Mouse (Mus musculus) midbrain, postnatal 0 days (tissue): ENCODE data around the gene Cmtm2b. TPM values are rescaled to one million over a fixed set of nuclear protein-coding genes. Genes with fewer than 3 reads are reported as not detected.
A peak's percentile ranks its signal among the peaks of the same experiment; 100 is the strongest.
"Not testable (repeated sequence)": the region's sequence is repeated elsewhere in the genome, so short reads cannot be mapped to it uniquely, and the experiment has no call there.

Experiments
- ATAC-seq: fragments of 200-750 bp; cut with Nextera tagmentation; 2 replicates; pipeline ENCODE4 v1.8.0; 2017; ENCODE audit warnings: moderate number of reproducible peaks, mild to moderate bottlenecking, moderate TSS enrichment, moderate library complexity; ENCODE audit not compliant: low FRiP score
- DNase-seq: peaks from one replicate; pipeline ENCODE4 v3.0.0-alpha.2; 2015; ENCODE audit warnings: low spot score
- H3K27ac ChIP-seq: fragments of 300-500 bp; sonication (generic); 2 replicates; pipeline ENCODE4 v1.5.1; 2014; ENCODE audit warnings: low read depth, mild to moderate bottlenecking, low read length, mixed read lengths
- H3K27me3 ChIP-seq: fragments of 300-500 bp; sonication (generic); 2 replicates; pipeline ENCODE4 v1.6.1; 2014; ENCODE audit warnings: low read length, control low read depth, mixed read lengths; ENCODE audit not compliant: insufficient read depth
- H3K36me3 ChIP-seq: fragments of 300-500 bp; sonication (generic); 2 replicates; pipeline ENCODE4 v1.6.1; 2014; ENCODE audit warnings: low read length, control low read depth, mixed read lengths; ENCODE audit not compliant: insufficient read depth
- H3K4me1 ChIP-seq: fragments of 300-500 bp; sonication (generic); 2 replicates; pipeline ENCODE4 v1.6.1; 2014; ENCODE audit warnings: mild to moderate bottlenecking, control low read depth, antibody characterized with exemption, low read length, mixed read lengths; ENCODE audit not compliant: insufficient read depth
- H3K4me2 ChIP-seq: fragments of 300-500 bp; sonication (generic); 2 replicates; pipeline ENCODE4 v1.6.1; 2014; ENCODE audit warnings: low read depth, mild to moderate bottlenecking, low read length, mixed read lengths; ENCODE audit not compliant: poor library complexity, severe bottlenecking
- H3K4me3 ChIP-seq: fragments of 300-500 bp; sonication (generic); 2 replicates; pipeline ENCODE4 v1.5.1; 2014; ENCODE audit warnings: low read depth, mild to moderate bottlenecking, low read length, moderate library complexity
- H3K9ac ChIP-seq: fragments of 300-500 bp; sonication (generic); replicated peaks from 2 replicates; pipeline ENCODE4 v1.6.1; 2014; ENCODE audit warnings: mild to moderate bottlenecking, low read length, moderate library complexity, mixed read lengths; ENCODE audit not compliant: poor library complexity, severe bottlenecking
- H3K9me3 ChIP-seq: fragments of 300-500 bp; sonication (generic); 2 replicates; pipeline ENCODE4 v1.6.1; 2016; ENCODE audit warnings: low read length, control low read depth
- CTCF ChIP-seq: IDR thresholded peaks from 2 replicates; pipeline ENCODE4 v1.5.1; 2016; ENCODE audit warnings: antibody characterized with exemption, mild to moderate bottlenecking
- WGBS: fragments of 180-500 bp; shearing (Covaris S2); extraction: QIAGEN DNeasy Blood & Tissue Kit; methylation state at CpG from one replicate; pipeline ENCODE4 v1.1.7; 2014; 5-methylcytosine and 5-hydroxymethylcytosine counted together
- polyA plus RNA-seq: library from polyadenylated mRNA; unstranded; fragments of >200 nt; fragmentation: Nextera tagmentation; extraction: Ambion mirVana; gene quantifications from 2 replicates; pipeline ENCODE4 v1.2.1, GENCODE M21; 2015
- total RNA-seq: library from RNA; depleted of rRNA; stranded (reverse); fragments of >200 nt; gene quantifications from 2 replicates; pipeline ENCODE4 v1.2.3, GENCODE M21; 2014; rRNA removed

Gene Cmtm2b
- total RNA-seq (not detected in 2 replicates), polyA plus RNA-seq (not detected in 2 replicates)

DNA sequence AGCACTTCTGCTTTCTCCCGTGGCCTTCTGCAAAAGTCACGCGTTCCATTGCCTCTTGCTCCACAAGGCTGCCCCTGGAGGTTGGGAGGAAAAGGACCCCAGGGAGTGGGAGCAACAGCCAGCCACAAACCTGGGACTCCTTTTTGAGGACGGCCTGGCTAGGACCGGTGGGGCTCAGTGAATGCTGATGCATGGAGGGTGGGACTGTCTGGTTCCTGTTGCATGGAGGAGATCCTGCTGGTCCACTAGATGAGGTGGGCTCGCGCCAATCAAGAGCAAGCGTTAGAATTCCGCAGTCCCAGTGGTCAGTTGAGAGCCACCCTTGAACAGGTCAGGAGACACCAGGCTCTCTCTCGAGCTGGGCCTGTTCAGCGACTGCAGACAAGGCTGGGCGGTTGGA is at the start of gene Cmtm2b:
TSS of gene Cmtm2b (plus strand) at position 301 of the 400 bp plus-strand sequence.
- not testable (repeated sequence) for H3K4me3 ChIP-seq, H3K9me3 ChIP-seq, H3K4me1 ChIP-seq, H3K36me3 ChIP-seq, H3K9ac ChIP-seq, H3K4me2 ChIP-seq, DNase-seq, H3K27me3 ChIP-seq, ATAC-seq, H3K27ac ChIP-seq
- WGBS, result 92% methylated on average over 12 of the region's 12 CpGs

DNA sequence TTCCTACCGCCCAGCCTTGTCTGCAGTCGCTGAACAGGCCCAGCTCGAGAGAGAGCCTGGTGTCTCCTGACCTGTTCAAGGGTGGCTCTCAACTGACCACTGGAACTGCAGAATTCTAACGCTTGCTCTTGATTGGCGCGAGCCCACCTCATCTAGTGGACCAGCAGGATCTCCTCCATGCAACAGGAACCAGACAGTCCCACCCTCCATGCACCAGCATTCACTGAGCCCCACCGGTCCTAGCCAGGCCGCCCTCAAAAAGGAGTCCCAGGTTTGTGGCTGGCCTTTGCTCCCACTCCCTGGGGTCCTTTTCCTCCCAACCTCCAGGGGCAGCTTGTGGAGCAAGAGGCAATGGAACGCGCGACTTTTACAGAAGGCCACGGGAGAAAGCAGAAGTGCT is 28.9 kb upstream of the Cmtm2b start, which contains the start of gene Cmtm2a:
TSS of gene Cmtm2a (minus strand) at position 101 of the 400 bp plus-strand sequence.
- H3K36me3 ChIP-seq, H3K4me2 ChIP-seq, H3K4me1 ChIP-seq, H3K9ac ChIP-seq, H3K4me3 ChIP-seq, H3K9me3 ChIP-seq, DNase-seq, H3K27ac ChIP-seq, H3K27me3 ChIP-seq, ATAC-seq: not testable (repeated sequence)
- 92% methylated on average over 12 of the region's 12 CpGs for WGBS

DNA sequence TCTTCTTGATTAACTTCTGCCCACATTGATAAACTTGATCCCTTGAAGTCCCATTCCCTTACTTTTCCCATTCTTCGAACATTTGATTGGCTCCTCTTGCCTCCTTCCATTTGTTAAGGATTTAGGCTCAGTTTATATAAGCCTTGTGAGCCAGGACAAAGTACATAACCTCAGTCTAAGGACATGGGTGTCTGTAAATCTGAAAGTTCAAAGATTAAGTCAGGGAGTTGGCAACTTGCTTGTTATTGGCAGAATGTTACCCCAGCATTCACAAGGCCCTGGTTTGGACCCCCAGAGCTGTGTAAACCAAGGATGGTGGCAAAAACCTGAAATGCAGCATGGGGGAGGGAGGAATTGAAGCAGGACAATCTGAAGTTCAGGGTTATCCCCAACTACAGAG is 27.6 kb upstream of the Cmtm2b start:
- Histone ChIP-seq H3K4me2 (no peak overlapping the region), H3K27me3 (no peaks in the 10 kb centered on the region), H3K4me3 (no peak overlapping the region), H3K36me3 (no peaks in the 10 kb centered on the region), H3K9me3 (no peaks in the 10 kb centered on the region), H3K27ac (no peak overlapping the region), H3K4me1 (no peaks in the 10 kb centered on the region), H3K9ac (no peak overlapping the region)
- 81% methylated on average over 1 of the region's 1 CpGs for WGBS
- DNase-seq (no peak), ATAC-seq (no peak)
- no peak for TF ChIP-seq CTCF

DNA sequence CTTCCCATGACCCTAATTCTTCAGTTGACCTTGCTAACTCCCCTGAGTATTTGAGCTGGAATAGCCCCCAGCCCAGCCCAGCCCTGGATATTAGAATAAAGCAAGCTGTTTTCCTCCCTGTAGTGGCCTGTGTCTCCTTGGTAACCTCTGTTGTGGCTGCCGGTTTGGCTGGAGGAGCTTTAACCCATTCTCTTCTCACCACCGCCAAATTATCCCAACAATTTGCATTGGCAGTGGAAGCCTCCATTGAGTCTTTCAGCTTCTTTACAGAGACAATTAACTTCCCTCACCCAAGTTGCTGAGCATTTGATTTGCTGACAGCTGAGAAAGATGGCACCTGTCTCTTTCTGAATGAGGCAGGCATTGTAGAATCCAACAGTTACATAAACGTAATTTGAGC is 20.5 kb upstream of the Cmtm2b start:
- WGBS, result 10% methylated on average over 3 of the region's 3 CpGs
- peak; percentile 48 for DNase-seq

DNA sequence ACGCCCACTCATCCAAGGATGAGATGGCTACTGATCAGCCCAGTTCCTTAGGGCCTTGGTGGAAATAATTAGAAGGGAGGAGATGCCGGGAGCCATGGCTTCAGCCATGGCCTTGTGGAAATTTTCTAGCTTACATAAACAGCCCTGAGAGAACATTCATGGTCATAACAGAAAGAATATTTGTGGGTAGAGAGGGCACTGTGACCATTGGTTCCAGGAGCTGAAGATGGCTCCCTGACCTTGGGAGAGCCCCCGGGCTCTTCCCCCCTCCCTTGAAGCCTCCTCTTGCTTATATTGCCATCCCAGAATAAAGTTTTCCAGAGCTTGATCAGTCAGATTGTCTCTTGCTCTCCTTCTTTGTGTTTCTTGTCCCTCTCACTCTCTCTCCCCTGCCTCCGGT is 19.5 kb upstream of the Cmtm2b start:
- H3K9ac ChIP-seq, H3K4me2 ChIP-seq, H3K9me3 ChIP-seq, DNase-seq, H3K36me3 ChIP-seq, H3K4me1 ChIP-seq, H3K27ac ChIP-seq, ATAC-seq, H3K27me3 ChIP-seq, H3K4me3 ChIP-seq: not testable (repeated sequence)
- 94% methylated on average over 4 of the region's 4 CpGs for WGBS

More for the DNA sequence above, 20.5 kb upstream of the Cmtm2b start:
- not testable (repeated sequence) for H3K36me3 ChIP-seq, H3K4me1 ChIP-seq, H3K27ac ChIP-seq, H3K9me3 ChIP-seq, H3K4me2 ChIP-seq, ATAC-seq, H3K9ac ChIP-seq, H3K4me3 ChIP-seq, H3K27me3 ChIP-seq

DNA sequence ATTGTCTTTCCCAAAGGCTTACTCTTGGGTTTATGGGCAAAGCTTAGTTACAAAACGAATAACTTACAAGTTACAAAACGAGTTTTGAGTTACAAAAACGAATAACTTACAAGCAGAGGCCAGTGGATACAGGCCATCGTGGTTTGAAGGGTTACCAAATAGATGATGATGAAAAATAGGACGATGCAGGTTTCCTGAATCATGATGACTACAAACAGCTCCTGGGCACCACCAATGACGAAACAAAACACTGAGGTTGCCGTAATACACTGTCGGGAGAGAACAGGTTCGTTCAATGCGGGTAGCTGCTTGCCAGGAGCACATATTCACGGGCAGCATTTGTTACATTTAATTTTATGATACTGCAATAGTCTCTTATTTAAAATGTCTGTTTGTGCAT is 17.1 kb upstream of the Cmtm2b start:
- Histone ChIP-seq H3K4me3 (no peak overlapping the region), H3K9me3 (no peaks in the 10 kb centered on the region), H3K27me3 (no peaks in the 10 kb centered on the region), H3K9ac (no peak overlapping the region), H3K27ac (no peak overlapping the region), H3K4me2 (no peak overlapping the region), H3K36me3 (no peaks in the 10 kb centered on the region), H3K4me1 (no peaks in the 10 kb centered on the region)
- DNase-seq (no peak), ATAC-seq (no peak)
- WGBS, result 87% methylated on average over 11 of the region's 11 CpGs
- no peak for TF ChIP-seq CTCF

DNA sequence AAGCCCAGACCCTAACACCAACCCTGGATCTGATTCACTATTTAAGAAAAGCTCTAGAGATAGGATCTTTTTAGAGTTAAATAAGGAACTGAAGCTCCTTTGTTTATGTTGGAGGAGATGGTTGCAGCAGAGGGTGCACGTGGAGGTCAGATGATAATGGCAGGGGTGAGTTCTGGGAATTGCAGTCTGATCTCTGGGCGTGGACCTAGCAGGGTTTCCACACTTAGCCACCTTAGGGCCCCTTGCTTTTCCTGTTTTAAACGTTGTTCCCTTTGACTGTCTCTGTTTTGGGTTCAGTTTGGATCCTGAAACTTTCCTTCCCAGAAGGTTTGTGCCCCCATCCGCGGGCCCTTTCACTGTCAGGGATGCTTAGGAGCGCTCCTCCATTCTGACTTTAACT is 13.7 kb upstream of the Cmtm2b start:
- not testable (repeated sequence) for H3K27me3 ChIP-seq, DNase-seq, H3K9me3 ChIP-seq, H3K27ac ChIP-seq, H3K4me3 ChIP-seq, H3K36me3 ChIP-seq, H3K9ac ChIP-seq, H3K4me2 ChIP-seq, H3K4me1 ChIP-seq, ATAC-seq
- 75% methylated on average over 6 of the region's 6 CpGs for WGBS

DNA sequence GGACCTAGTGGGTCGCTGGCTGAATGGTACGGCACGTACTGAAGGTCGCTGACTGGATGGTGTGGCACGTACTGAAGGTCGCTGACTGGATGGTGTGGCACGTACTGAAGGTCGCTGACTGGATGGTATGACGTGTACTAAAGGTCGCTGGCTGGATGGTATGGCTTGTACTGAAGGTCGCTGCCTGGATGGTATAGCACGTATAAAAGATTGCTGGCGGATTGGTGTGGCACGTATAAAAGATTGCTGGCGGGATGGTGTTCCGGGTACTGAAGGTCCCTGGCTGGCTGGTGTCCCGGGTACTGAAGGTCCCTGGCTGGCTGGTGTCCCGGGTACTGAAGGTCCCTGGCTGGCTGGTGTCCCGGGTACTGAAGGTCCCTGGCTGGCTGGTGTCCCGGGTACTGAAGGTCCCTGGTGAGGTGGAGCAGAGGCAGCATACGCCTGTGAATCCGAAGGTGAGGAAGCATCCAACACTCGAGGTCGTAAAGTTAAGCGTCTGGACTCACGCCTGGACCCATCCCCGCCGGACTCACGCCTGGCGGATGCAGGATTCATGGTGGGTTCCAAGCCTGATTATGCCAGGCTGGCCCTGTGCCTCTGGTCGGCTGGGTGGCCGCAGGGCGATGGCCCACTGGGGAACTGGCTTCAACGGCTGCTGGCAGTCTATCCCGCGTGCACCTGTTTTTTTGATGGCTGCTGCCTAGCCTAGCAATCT is 12.4 kb upstream of the Cmtm2b start, which contains the start of the genes Gm45711 and Cmtm1:
TSS of gene Gm45711 (minus strand) at position 641 of the 715 bp plus-strand sequence.
TSS of gene Cmtm1 (minus strand) at position 705 of the 715 bp plus-strand sequence.
- not testable (repeated sequence) for H3K4me2 ChIP-seq, H3K9ac ChIP-seq, H3K27ac ChIP-seq, ATAC-seq, H3K36me3 ChIP-seq, H3K4me3 ChIP-seq, H3K27me3 ChIP-seq, H3K9me3 ChIP-seq, H3K4me1 ChIP-seq
- WGBS, result 92% methylated on average over 36 of the region's 36 CpGs
- peak; percentile 56 for DNase-seq

DNA sequence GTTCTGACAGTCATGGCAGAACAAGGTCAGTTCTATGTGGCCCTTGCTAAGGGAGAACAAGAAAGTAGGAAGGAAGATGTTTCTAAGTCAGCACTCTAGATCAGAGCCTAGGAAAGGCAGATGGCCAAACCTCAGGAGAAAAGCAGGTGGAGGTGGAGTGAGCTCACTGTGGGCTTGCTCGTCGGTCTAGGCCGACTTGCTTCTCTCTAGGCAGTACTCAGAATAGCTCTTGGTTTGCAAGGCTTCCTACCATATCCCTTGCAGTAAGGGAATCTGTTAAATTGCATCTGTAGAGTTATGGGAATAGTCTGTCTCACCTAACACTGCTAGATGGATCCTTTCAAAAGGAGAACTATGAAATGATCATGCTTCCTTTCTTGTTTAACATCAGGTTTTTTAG is 10.0 kb upstream of the Cmtm2b start:
- not testable (repeated sequence) for H3K4me2 ChIP-seq, H3K27ac ChIP-seq, H3K4me3 ChIP-seq, H3K9me3 ChIP-seq, H3K27me3 ChIP-seq, ATAC-seq, H3K9ac ChIP-seq, H3K36me3 ChIP-seq, DNase-seq, H3K4me1 ChIP-seq
- WGBS, result 82% methylated on average over 3 of the region's 3 CpGs
